Mouse (Mus musculus) lung, postnatal 14 days (tissue): ENCODE data around the gene Ldhd.
A peak's percentile ranks its signal among the peaks of the same experiment; 100 is the strongest.

Experiments
- DNase-seq: peaks from one replicate; pipeline ENCODE4 v3.0.0; 2021

Ldhd gene

GRCm38 (mm10) chr8:111626933-111627332, 3.2 kb downstream of the Ldhd start:
- DNase-seq, result no peak

DNA sequence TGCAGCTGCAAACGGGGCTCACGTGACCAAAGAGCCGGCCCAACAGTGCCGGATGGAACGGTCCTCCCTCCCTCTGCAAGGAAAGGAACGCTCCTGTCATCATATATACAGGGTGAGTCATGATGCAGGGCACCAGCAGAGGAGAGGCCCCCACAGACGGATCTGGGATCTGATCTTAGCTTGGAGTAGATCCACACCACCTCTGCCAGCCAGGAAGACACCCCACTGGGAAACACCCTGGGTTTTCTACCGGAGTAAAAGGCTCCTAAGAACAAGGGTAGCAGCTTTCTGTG, 3.7 kb downstream of the Ldhd start:
- no peak for DNase-seq

- peak; percentile 82 for DNase-seq
Measured at GRCm38 (mm10) chr8:111625694-111626527, 4.3 kb downstream of the Ldhd start.

DNA sequence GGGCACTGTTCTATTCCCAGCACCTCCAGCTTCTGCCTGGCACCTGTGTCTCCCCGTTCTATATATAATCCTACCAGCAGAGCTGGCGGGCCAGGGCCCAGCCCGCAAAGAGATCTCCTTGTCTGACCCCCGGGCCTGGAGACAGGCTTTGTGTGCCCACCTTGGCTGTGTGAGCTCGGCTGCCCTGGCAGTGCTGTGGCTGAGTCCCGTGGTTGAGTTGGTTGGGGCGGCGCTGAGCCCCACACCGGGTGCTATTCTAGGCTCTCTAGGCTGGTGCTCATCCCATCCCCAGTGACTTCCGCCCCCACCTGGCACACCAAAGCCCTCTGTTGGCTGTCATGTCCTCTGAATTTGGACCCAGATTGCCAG, 5.3 kb downstream of the Ldhd start:
- no peak for DNase-seq

GRCm38 (mm10) chr8:111624081-111624852, 5.9 kb downstream of the Ldhd start:
- peak; percentile 63 for DNase-seq

- DNase-seq, result no peak
Measured at GRCm38 (mm10) chr8:111622553-111622952, 7.6 kb downstream of the Ldhd start.

GRCm38 (mm10) chr8:111622104-111622503, 8.1 kb downstream of the Ldhd start:
- no peak for DNase-seq

DNA sequence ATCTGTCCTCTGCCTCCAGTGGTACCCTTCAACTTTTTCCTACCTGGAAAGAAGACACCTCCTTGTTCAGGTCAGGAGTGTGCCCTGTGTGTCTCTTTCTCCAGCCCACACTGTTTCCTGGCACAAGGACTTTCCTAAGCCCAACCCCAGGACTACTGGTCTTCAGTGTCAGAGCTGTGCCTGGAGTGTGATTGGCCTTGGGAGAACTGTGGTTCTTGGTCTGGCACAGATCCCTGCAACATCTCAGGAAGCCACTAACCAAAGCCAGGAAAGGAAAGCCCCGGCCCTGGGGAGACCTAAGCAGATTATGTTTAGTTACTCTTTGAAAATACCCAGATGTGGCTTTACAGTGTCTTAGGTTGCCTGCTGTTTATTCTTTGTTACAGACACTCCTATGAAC, 10.2 kb downstream of the Ldhd start:
- DNase-seq, result no peak

GRCm38 (mm10) chr8:111618273-111618672, 11.9 kb downstream of the Ldhd start:
- DNase-seq, result no peak

DNA sequence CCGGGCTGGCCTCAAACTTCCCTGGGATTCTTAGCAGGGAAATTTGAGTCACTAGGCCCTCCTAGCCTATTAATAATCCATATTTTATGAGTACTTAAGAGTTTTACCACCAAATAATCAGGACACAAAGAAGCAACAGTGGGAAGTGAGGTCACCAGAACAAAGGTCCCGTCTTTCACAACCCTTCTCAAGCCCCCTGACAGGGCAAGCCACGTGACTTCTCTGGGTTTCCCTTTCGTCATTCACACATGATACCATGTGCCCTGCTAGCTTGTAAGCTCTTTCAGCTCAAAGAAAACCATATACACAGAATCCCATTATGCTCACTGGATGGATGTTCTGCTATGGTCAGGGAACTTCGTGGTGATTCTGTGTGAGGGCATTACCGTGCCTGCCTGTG, 12.4 kb downstream of the Ldhd start:
- DNase-seq, result no peak

GRCm38 (mm10) chr8:111614786-111615701, 15.1 kb downstream of the Ldhd start:
- no peak for DNase-seq

DNA sequence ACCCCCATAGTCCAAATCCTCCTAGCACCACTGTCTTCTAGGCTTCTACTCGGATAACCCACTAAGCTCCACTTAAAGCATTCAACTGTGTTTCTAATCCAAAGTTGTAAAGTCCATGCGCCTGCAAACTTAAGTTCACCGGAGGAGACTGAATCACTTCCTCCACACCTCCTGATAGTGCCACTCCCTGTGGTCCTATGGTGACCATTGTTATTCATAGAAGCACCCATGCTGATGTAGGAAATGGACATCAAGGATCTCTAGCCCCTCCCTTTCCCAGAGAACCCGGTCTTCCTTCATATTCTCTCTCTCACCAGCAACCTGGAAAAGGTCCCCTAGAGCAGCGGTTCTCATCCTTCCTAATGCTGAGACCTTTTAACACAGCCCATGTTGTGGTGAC, 17.0 kb downstream of the Ldhd start:
- no peak for DNase-seq

DNA sequence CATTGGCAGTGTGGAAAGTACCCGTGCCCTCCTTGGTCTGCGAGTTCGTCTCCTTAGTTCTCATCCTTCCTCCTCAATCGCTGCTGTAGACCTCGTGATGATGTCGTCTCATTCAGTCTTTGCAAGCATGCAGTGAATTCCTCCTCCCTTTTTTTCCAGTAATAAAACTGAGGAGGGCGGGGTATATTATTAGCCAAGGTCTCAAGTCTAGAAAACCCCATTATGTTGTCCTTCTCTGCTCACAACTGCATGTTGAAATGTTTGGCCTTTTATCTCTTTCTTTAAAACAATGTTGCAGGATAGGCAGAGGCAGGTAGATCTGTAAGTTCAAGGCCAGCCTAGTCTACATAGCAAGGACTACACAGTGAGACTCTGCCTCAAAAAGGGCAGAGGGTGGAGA, 22.8 kb downstream of the Ldhd start:
- no peak for DNase-seq

DNA sequence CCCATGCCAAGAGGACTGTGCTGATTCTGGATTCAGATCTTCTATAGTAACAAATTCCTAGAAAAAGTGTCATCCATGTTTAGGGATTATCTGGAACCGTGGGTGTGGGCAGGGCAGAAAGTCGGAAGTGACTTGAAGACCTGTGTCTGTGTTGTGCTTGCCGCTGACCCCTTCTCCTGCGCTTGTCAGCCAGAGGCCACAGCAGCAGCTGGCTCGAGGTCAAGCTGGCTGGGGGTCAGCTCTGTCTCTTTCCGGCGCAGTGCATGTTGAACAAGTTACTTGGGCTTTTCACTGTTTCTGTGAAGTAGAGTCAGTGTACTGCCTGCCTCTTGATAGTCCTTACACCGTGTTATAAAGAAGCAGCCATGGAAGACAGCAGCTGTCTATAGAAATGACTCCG, 23.2 kb downstream of the Ldhd start:
- no peak for DNase-seq

GRCm38 (mm10) chr8:111604986-111605385, 25.2 kb downstream of the Ldhd start:
- no peak for DNase-seq

GRCm38 (mm10) chr8:111602050-111602449, 28.1 kb downstream of the Ldhd start:
- DNase-seq, result no peak

DNA sequence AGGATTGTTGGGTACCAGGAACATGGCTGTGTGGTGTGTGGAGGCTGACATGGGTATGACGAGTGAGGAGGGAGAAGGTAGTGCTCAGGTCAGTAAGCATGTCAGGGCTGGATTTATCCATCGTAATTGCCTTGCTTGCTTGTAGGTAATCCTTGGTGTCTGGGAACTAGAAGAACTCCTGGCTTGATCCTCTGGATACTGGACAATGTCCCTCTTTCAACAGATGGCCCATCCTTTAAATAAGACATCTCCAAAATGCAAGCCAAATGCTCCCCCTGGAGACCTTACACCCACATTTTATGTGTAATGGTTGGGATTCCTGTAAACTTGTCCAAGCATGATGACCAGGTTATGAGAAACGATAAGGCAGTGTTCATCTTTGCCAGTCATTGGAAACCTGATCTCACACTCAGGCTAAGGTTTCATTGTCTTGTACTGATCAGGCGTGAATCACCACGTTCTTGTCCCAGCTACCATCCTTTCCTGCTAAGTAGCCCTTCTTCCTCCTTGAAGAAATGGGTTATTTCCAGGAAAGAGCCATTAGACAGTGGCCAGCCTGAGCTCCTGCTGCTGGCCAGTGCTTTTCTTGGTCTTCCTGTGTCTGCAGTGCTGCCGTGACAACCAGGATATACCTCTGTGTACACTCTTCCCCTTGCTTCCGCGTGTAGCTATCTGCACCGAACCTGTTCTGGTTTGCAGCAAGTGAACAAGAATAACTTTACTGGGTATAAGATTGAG, 30.3 kb downstream of the Ldhd start:
- no peak for DNase-seq

- peak; percentile 27 for DNase-seq
Measured at GRCm38 (mm10) chr8:111597310-111597709, 32.9 kb downstream of the Ldhd start.

DNA sequence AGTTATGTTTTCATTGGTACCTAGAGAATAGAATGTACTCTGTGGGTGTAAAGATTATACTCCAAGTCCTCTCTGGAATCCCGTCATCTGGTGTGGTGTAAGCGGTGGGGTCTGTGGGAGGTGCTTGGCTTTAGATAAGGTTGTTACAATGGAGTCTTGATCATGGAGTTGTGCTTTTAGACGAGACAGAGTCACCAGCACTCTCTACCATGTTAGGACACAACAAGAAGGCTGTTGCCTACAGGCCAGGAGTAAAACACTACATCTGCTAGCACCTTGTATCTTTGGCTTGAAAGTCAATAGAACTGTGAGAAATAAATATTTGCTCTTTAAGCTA, 33.7 kb downstream of the Ldhd start:
- DNase-seq, result no peak

DNA sequence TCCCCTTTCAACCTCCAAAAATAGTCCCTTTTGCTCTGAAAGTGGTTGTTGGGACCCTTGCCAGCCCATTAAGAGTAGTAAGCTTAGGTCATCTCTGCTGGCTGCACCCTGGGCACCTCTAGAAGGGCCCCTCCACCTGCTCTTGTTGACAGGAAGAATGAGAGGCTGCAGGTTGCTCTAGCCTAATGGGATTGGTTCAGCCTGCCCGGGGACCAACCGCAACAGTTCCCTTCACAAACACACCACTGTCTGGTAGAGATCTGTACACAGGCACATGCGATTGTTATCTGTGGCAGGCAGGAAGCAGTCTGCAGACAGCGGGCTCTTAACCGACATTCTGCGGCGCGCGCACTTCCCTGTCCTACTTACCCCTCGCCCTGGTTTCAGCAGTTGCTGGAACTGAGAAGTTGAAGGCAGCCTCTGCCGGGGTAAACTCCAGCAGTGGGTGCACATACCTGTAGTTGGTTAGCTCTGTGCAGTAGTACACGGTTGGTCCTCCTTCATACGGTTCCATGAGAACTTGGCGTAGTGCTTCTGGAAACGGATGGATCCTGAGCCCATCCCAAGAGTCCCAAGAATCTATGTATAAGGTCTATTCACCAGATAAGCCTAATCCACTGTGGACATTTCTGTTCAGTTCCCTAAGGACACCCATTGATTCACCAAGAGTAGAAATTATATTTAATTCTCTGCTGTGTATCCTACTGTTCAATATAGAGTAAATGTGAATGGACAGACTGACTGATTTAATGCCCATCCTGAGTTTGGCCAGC, 34.3 kb downstream of the Ldhd start:
- DNase-seq, result peak; percentile 71

DNA sequence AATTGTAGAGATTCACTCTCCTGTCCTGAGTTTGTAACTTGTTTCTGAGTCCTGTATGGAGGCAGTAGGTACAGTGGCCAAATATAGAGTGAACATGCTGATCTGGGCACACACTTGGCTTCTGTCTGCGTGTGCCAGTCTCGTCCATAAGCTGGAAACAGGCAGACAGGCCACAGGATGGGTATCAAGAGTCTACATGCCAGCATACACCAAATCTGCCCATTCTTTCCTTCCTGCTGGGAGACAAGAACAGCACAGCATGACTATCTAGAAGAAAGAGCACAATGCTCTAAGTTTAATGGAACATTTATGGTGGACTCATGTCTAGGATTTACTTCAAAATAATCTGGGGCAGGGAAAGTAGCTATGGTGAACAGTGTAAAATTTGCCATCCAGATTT, 35.2 kb downstream of the Ldhd start:
- DNase-seq, result no peak
